Mouse (Mus musculus) myocyte (in vitro differentiated cells): ENCODE measurements at regions not wholly inside any gene's neighbourhood (a gene's known extent, or its start where the extent isn't known, plus 50 kb on each side); places are given as distances from the start of the nearest gene placed in this dataset.

Source experiments
- H3K27me3 ChIP-seq: one replicate; pipeline ENCODE4 v1.6.1; 2011; ENCODE audit not compliant: control insufficient read depth, insufficient read depth, insufficient read length
- H3K36me3 ChIP-seq: one replicate; pipeline ENCODE4 v1.6.1; 2011; ENCODE audit not compliant: control insufficient read depth, insufficient read depth
- H3K4me2 ChIP-seq: one replicate; pipeline ENCODE4 v1.6.1; 2011; ENCODE audit warnings: low read depth, control low read depth
- H3K4me3 ChIP-seq: one replicate; pipeline ENCODE4 v1.5.1; 2011; ENCODE audit warnings: mild to moderate bottlenecking, control low read depth, moderate library complexity
- H3K79me2 ChIP-seq: one replicate; pipeline ENCODE4 v1.6.1; 2011; ENCODE audit not compliant: control insufficient read depth, insufficient read depth
- H3ac ChIP-seq: one replicate; pipeline ENCODE4 v1.6.1; 2011; ENCODE audit not compliant: control insufficient read depth, insufficient read length
- CEBPB ChIP-seq: IDR thresholded peaks from 2 replicates; pipeline ENCODE4 v1.6.1; 2011; ENCODE audit warnings: mild to moderate bottlenecking, moderate library complexity; ENCODE audit not compliant: poor library complexity, insufficient read depth, severe bottlenecking
- E2F4 ChIP-seq: IDR thresholded peaks from one replicate; pipeline ENCODE4 v1.6.1; 2011; ENCODE audit warnings: mild to moderate bottlenecking, control low read depth, moderate library complexity; ENCODE audit not compliant: insufficient read depth
- MAX ChIP-seq: IDR thresholded peaks from one replicate; pipeline ENCODE4 v1.6.1; 2011; ENCODE audit warnings: low read depth, mild to moderate bottlenecking, control low read depth
- MYOD1 ChIP-seq, 3 experiments: IDR thresholded peaks; one replicate each; pipeline ENCODE4 v1.6.1; 2011; ENCODE audit warnings: control low read depth in 2 of 3, low read depth in 2 of 3, mild to moderate bottlenecking in 2 of 3, moderate library complexity in 1 of 3; ENCODE audit not compliant: insufficient read length in 2 of 3, control insufficient read depth in 1 of 3
- MYOG ChIP-seq, 3 experiments: IDR thresholded peaks; one replicate each; pipeline ENCODE4 v1.6.1; 2011; ENCODE audit warnings: control low read depth in 2 of 3, low read depth in 2 of 3, mild to moderate bottlenecking in 2 of 3; ENCODE audit not compliant: insufficient read length in 2 of 3, control insufficient read depth in 1 of 3, insufficient read depth in 1 of 3
- POLR2A ChIP-seq: IDR thresholded peaks from one replicate; pipeline ENCODE4 v1.6.1; 2011; ENCODE audit warnings: low read depth, mild to moderate bottlenecking, control low read depth, moderate library complexity; ENCODE audit not compliant: insufficient read length
- POLR2AphosphoS2 ChIP-seq: IDR thresholded peaks from one replicate; pipeline ENCODE4 v1.6.1; 2011; ENCODE audit warnings: low read depth, control low read depth; ENCODE audit not compliant: insufficient read length
- REST ChIP-seq: IDR thresholded peaks from one replicate; pipeline ENCODE4 v1.6.1; 2011; ENCODE audit warnings: mild to moderate bottlenecking, control low read depth, moderate library complexity; ENCODE audit not compliant: insufficient read depth, insufficient read length
- SRF ChIP-seq: IDR thresholded peaks from one replicate; pipeline ENCODE4 v1.6.1; 2011; ENCODE audit warnings: low read depth; ENCODE audit not compliant: control insufficient read depth, insufficient read length
- TCF12 ChIP-seq: IDR thresholded peaks from one replicate; pipeline ENCODE4 v1.6.1; 2011; ENCODE audit warnings: mild to moderate bottlenecking, control low read depth; ENCODE audit not compliant: poor library complexity, insufficient read depth, severe bottlenecking
- TCF3 ChIP-seq: IDR thresholded peaks from one replicate; pipeline ENCODE4 v1.6.1; 2011; ENCODE audit warnings: low read depth, control low read depth; ENCODE audit not compliant: insufficient read length
- USF1 ChIP-seq: IDR thresholded peaks from one replicate; pipeline ENCODE4 v1.6.1; 2011; ENCODE audit warnings: low read depth, mild to moderate bottlenecking, control low read depth, moderate library complexity

DNA sequence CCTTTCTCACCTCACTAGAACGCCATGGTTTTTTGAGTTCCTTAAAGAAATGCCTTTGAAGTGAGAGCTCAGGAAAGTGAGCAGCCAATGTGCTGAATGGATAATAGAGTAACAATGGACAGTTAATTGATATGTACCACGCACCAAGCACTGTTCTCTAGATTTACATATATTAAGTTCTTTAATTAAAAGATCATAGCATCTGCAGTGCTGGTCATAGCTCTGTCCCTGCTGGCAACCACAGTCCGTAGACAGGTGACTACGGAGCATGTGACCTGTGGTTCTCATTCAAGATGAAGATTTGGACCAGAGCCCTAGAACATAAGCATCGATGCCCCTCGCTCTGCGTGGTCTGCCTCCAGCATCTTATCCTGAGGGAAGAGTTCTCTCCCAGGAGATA is 378.5 kb downstream of the Rapgef2 start:
- TF ChIP-seq POLR2AphosphoS2 = no peak
- no peak for TF ChIP-seq TCF12
- TF ChIP-seq E2F4 = no peak
- TF ChIP-seq MAX = no peak
- TF ChIP-seq CEBPB = no peak
- no peak for TF ChIP-seq MYOG (IDR thresholded peaks at IDR 0.05; ENCODE audit: control insufficient read depth in 1 of 3, insufficient read depth in 1 of 3, insufficient read length in 2 of 3, low read depth in 2 of 3)
- TF ChIP-seq MYOD1 (IDR thresholded peaks at IDR 0.05; ENCODE audit: control insufficient read depth in 1 of 3, insufficient read length in 2 of 3, low read depth in 2 of 3) = no peak
- no peak for TF ChIP-seq SRF
- no peak for TF ChIP-seq USF1
- TF ChIP-seq TCF3 = no peak
- Histone ChIP-seq H3K27me3 (no peaks in the 10 kb centered on the region), H3K79me2 (no peaks in the 10 kb centered on the region), H3K36me3 (no peaks in the 10 kb centered on the region), H3K4me2 (no peak overlapping the region), H3ac (no peak overlapping the region), H3K4me3 (no peak overlapping the region)

DNA sequence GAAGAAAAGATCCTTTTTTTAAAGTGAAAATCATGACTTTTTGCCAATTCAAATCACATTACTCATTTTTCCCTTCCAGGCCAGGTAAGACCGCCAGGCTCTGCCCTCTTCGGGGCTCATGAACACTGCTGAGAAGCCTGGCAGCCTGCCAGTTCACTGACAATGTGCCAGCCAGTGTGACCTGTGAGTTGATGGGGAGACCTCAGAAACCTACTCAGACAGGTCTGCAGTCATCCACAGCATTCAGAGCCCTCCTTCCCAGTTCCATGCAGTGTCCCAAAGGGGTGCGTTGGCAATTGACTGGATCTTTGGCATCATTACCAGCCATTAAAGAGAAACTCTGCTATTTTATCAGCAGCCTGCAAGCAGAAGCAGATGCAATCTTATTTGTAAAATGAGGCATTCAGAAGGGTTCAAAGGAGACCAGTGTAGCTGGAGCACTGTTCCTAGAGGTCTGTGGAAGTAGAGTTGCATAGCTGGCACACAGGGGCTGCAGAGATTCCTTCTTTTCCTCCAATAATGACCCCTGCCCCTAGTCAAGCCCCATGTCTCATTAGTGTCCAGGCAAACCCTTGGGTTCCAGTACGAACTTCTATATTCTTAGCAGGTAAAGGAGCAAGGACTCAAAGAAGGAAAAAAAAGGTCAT is 384.4 kb downstream of the Rapgef2 start:
- Histone ChIP-seq H3K4me3 (no peak overlapping the region), H3ac (no peak overlapping the region), H3K4me2 (no peak overlapping the region), H3K79me2 (no peaks in the 10 kb centered on the region), H3K36me3 (no peaks in the 10 kb centered on the region), H3K27me3 (no peaks in the 10 kb centered on the region)
- no peak for TF ChIP-seq REST
- TF ChIP-seq TCF3 = no peak
- TF ChIP-seq E2F4 = no peak
- TF ChIP-seq CEBPB = no peak
- no peak for TF ChIP-seq POLR2AphosphoS2
- TF ChIP-seq MAX = no peak
- no peak for TF ChIP-seq TCF12
- TF ChIP-seq MYOG (IDR thresholded peaks at IDR 0.05; ENCODE audit: control insufficient read depth in 1 of 3, insufficient read depth in 1 of 3, insufficient read length in 2 of 3, low read depth in 2 of 3) = no peak
- TF ChIP-seq MYOD1 (IDR thresholded peaks at IDR 0.05; ENCODE audit: control insufficient read depth in 1 of 3, insufficient read length in 2 of 3, low read depth in 2 of 3) = no peak

DNA sequence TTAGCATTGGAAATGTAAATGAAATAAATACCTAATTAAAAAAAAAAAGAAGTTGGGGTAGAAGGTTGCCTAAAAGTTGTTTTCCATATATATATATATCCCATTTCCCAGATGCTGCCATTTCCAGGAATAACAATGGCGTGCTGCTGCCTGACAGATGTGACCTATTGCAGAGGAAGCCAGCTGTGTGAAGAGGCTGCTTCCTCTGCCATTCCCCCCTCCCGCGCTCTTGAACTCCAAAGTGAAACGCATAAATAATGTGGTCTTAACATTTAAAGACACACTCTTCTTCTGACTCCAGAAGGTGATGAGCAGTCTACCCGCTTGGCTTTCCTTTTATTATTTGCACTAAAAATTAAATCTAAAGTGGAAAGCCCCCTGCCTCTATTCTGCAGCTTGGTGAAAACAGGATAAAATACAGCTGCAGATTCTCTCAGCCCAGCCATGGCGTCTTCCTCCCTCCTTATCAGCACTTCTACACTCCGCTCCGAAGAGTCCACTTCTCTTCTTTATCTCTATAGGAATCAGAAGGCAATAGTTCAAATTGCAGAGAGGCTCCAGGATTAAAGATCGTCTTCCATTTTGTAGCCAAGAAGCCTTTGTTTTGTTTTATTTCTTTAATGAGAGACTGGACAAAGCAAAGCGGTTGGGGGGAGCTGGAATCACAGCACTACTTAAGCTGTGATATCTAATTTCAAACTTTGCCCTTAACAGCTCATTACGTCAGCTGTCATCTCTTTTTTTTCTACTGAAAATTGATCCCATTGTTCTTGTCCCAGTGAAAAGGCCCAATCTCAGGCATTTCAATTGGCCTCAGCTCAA is 385.1 kb downstream of the Rapgef2 start:
- Histone ChIP-seq H3K4me2 (no peak overlapping the region), H3ac (no peak overlapping the region), H3K79me2 (no peaks in the 10 kb centered on the region), H3K4me3 (no peak overlapping the region), H3K27me3 (no peaks in the 10 kb centered on the region), H3K36me3 (no peaks in the 10 kb centered on the region)
- TF ChIP-seq SRF (no peak), MYOG (IDR thresholded peaks at IDR 0.05; ENCODE audit: control insufficient read depth in 1 of 3, insufficient read depth in 1 of 3, insufficient read length in 2 of 3, low read depth in 2 of 3) (no peak), E2F4 (no peak), TCF12 (no peak), REST (no peak), MYOD1 (IDR thresholded peaks at IDR 0.05; ENCODE audit: control insufficient read depth in 1 of 3, insufficient read length in 2 of 3, low read depth in 2 of 3) (no peak), MAX (no peak), TCF3 (no peak), USF1 (no peak), CEBPB (no peak), POLR2A (no peak), POLR2AphosphoS2 (no peak)

DNA sequence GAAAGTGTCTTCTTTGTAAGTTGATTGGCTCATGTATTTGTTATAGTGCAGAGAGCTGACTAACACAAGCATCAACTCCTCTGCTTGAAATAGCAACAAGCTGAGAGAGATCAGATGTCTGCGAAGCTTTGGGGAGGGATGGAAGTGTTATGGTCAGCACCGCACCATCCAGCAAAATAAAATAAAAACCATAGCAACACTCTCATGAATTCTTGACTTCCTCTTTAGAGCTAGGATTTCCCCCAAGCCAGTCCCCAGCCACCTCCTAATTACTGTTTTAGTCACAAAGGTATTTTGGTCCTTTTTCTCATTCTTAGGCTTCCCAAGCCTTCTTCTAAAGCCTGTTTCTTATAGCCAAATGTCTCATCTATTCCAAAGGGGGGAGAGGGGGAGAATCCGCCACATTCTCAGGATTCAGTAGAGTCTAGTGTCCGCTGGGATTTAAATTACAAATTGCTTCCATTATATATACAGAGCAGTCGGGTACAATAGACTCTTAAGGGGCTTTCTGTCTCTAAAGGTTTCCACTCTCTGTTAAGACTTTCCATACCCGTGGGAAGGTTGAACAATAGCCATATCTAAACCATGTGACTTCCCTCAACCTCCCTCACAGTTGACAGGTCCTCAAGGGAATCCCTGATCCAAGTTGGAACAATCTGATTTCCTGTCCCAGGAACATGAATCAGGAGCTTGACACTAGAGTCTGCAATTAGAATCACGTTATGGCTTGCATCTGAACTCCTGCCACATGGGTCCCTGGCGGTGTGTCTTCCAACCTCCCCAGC is 386.7 kb downstream of the Rapgef2 start:
- Histone ChIP-seq H3K36me3 (no peaks in the 10 kb centered on the region), H3K4me2 (no peak overlapping the region), H3K4me3 (no peak overlapping the region), H3K27me3 (no peaks in the 10 kb centered on the region), H3ac (no peak overlapping the region), H3K79me2 (no peaks in the 10 kb centered on the region)
- TF ChIP-seq TCF3 (no peak), SRF (no peak), E2F4 (no peak), MYOG (IDR thresholded peaks at IDR 0.05; ENCODE audit: control insufficient read depth in 1 of 3, insufficient read depth in 1 of 3, insufficient read length in 2 of 3, low read depth in 2 of 3) (no peak), TCF12 (no peak), POLR2AphosphoS2 (no peak)
